Mouse (Mus musculus) ES-Bruce4 (cell line): ENCODE measurements around the gene Osbpl6.

Source experiments
- CTCF ChIP-seq: IDR thresholded peaks from one replicate; pipeline ENCODE4 v1.8.1; 2011; ENCODE audit warnings: low read depth, low read length
- EP300 ChIP-seq: IDR thresholded peaks from 2 replicates; pipeline ENCODE4 v1.6.1; 2011; ENCODE audit warnings: low read depth, low read length; ENCODE audit not compliant: insufficient read depth

DNA sequence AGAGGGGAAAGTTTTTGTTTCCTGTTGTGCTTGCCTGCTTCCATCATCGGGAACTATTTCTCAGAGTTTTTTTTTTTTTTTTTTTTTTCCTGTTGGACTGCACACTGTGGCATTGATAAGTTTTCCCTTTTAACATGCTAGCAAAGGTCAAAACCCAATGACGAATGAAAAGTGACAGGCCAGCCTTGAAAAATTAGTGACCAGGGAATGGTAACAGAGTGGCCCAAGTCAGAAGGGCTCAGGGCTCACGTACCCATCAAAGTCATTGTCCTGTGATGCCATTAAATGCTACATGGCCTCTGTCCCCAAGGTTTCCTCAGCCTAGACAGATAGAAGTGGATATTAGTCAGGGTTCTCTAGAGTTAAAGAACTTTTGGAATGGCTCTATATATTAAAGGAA lies 107.0 kb downstream of the Osbpl6 start:
- TF ChIP-seq CTCF (no peak), EP300 (no peak)
